Mouse (Mus musculus): ENCODE measurements around the gene Edem3.

- TF ChIP-seq CTCF (IDR thresholded peaks at IDR 0.05; ENCODE audit: control insufficient read depth, insufficient read depth, insufficient replicate concordance, low read depth, low read length) (no peak), POLR2A (IDR thresholded peaks at IDR 0.05; ENCODE audit: control insufficient read depth, low read depth, low read length) (no peak)
These were observed 76.6 kb downstream of the Edem3 start for GRCm38 (mm10) chr1:151831791-151832190.

Measured in testis, adult 2 months (tissue).